Mouse (Mus musculus) retina, embryonic 14.5 days (tissue): Measurements from ENCODE around the gene Vegfb.

Source experiments
- DNase-seq: peaks from one replicate; pipeline ENCODE4 v3.0.0-alpha.2; 2015; ENCODE audit warnings: low spot score

Gene Vegfb

DNA sequence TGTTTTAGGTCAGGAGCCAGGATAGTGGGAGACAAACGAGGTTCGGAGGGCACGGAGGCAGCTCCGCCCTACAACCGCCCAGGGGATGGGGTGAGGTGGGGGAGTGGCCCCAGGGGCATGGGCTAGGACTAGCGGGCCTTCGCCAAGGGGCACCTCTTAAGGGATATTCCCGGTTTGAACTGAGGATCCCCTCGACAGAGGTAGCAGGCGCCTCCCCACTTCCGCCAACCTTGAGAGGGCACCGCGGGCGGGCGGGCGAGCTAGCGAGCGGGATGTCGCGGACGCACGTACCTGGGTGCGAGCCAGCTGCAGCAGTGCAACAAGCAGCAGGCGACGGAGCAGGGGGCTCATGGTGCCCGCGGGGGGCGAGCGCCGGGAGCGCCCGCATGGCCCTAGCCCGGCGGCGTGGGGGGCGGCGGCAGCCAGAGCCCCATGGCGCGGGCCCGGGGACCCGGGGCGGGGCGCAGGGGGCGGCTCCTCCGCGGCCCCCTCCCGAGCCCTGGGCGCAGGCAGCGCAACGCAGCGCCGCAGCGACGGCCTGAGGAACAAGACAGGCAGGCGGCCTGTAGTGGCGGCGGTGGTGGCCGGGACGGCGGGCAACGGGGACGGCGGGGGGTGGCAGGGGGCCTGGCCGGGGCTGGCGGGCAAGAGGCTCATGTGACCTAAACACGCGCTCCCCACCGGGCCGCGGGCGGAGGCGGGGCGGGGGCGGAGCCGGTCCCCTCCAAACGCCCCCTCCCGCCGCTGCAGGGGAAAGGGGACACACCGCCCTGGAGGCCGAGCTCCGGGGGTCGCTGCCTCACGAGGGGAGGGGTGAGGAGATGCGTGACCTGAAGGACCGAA, at the start of gene Vegfb:
Gene Vegfb (minus strand): TSS at position 591 of the 843 bp plus-strand sequence.
- peak; percentile 64 for DNase-seq

DNA sequence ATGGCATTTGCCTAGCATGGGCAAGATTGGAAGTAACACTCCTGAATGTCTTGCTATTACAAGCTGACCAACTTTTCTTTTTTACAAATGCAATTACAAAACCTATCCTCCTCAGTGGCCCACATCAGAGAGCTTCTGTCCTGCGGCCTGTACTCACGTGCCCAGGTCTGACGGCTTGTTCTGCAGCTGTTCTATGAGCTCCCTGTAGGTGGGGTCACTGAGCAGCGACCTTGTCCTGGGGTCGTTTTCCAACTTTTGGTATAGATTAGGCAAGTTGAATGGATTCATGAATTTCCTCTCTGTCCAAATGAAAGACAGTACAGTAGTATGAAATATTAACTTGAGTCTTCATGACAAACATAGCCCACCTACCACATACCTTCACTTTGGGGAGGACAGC, 46.6 kb upstream of the Vegfb start:
- no peak for DNase-seq

DNA sequence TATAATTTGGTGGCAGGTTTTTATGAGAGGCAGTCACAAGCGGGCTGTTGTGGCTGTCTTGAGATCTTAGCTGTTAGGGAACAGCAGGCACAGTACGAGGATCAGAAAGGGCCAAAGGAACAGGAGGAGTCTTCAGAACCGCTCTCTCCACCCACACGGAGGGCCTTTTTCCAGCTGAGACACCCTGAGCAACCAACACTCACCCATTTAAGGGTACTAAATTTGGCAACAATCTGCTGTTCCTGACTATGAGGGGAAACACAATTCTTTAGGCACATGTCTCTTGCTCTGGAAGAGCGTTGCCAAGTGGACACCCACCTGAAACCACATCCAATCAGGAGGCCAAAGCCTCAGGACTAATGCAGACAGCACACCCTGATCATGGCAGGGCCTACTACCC, 42.1 kb upstream of the Vegfb start:
- DNase-seq = no peak

DNA sequence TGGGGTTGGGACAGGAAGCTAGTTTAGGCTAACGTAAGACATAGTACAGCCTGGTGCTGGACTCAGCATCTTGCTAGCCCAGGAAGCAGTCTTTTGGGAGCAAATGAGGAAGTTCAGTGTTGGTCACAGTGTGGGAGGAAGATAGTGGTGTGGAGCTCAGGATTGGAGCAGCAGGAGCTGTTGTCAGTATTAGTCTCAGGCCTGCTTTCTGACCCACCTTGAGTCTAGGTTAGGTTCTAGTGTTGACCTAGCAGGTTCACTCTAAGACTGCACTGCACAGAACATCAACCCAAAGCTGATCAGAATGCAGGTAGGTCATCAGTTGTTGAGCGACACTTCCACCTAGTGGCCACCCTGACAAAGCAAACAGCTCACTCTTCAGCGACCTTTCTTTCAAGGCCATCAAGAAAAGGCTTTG, 32.8 kb upstream of the Vegfb start:
- peak; percentile 81 for DNase-seq

DNA sequence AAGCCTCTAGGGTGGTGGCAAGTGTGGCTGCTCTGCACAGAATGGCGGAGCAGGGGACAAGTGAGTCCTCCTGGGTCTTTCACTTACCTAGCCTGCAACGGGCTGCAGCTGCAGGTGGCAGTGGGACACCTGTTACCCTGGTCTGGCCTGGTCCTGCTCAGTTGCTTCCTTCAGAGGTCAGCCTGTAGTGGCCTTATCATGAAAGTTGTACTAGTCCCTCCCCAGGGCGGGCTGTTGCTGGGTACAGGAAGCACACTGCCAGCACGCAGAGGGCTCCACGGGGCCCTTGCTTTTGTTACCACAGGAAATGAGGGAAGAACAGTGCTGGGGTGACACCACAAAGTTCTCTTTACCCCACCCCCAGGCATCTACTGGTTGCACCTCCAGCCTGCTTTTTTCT, 31.7 kb upstream of the Vegfb start, which contains the start of gene Fermt3:
Gene Fermt3 (minus strand): TSS at position 279 of the 400 bp plus-strand sequence.
- DNase-seq = no peak

DNA sequence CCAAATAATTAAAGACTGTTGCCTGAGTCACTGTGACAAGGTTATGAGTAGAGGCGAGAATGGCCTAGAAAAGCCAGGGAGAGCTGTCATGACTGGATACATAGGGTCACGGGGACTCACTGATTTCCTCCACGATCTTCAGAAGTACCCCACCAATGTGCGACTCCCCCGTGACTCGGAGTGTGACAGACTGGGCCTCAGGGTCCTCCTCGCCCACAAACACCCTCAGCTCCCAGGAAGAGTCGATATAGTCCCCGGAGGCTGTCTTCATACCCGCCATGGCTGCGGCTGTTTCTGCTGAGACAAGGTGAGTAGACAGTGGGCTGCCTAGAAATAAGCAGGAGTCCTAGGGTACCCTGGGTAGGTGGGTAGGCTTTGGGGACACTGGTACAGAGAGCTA, 31.1 kb upstream of the Vegfb start:
- no peak for DNase-seq

DNA sequence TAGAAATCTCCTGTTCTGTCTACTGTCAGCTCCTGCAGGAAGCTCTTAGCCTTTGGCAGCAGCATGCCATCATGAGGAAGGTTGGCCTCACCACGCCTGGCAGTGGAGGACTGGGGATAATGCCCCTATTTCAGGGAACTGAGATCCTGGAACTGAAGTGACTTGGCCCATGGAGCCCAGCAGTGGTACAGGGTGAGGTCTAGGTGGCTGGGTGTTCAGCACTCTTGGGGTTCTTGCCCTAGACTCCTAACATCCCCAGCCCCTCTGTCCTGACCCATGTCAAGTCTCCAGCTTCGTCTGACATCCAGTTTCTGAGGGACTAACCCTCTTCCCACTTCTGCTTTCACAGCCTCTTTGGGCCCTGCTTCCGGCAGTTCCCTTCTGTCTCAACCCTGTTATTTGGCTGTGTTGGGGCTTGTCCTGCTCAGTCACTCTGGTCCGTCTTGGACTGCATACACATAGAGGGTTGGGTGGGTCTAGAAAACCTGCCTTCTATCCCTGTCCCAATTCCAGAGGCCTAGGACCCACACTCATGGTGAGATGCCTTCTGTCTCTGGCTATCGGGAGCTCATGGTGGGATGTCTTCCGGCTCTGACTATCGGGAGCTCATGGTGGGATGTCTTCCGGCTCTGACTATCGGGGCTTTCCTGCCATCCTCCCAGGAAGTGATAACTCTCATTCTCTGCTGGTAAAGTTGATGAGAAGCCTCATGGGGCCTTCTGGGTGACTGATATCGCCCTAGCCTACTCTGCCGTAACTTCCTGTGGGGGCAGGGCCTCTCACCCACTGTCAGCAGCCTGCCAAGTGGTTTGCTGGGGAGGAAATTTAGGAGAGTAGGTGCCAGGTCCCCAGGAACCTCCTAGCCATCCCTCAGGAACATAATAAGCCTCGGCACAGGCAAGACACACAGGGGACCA, 30.3 kb upstream of the Vegfb start:
- no peak for DNase-seq

DNA sequence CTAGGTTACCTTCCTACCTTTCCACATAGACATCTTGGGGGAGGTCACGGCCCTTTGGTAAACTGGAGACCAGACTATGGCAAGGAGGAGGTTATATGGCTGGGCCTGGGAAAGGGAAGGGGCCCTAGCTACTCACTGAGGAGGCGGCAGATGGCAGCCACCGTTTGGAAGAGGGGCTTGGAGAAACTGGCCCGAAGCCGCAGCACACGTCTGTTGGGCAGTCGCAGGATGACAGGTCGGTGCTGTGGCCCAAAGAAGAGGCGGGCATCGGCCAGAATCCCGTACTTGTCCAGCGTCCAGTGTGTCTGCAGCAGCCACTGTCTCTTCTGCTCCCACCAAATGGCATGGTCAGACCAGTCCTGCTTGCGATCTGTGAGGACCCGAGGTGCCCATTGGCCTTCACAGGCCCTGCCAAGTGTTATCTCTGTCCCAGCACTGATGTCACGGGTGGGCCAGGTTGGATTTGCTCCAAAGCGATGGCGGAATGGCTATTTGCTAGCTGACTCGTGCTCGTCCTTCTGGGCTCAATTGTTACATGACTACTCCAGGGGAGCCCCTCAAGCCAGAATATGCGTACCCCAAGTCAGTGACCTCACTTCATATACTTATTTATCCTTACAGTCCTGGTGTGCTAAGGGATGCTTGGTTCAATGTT, 27.2 kb upstream of the Vegfb start:
- DNase-seq = no peak

DNA sequence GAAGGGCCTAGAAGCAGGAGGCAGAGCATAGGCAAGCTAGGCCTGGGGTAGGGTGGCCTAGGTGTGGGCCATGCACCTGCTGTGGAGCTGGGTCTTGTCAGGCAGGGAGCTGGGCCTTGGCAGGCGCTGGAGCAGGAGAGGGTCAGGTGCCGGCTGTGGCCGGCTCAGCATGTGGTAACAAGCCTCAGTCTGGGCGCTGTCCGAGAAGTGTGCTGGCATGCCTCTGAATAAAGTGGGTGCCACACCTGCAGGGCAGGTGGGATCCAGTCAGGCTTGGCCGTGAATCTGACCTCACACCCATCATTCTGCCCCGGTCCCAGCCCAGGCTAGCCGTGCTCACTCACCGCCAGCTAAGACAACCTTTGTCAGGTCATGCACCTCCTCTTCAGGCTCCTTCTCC, 26.5 kb upstream of the Vegfb start:
- no peak for DNase-seq

DNA sequence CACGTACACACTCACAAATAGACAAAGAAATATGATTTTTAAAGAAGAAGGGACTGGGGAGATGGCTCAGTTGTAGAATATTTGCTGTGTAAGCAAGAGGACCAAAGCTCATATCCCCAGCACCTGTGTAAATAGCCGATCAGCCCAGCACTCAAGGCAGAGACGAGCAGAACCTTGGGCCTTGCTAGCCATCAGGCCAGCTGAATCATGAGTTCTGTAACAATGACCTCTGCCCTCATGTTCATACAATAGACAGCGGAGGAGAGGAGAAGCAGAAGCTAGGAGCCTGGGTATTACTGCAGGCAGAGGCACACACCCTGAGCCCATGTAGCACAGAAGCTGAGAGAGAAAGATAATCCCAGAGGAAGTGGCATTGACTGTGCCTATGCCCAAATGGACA, 25.0 kb upstream of the Vegfb start:
- DNase-seq = no peak

DNA sequence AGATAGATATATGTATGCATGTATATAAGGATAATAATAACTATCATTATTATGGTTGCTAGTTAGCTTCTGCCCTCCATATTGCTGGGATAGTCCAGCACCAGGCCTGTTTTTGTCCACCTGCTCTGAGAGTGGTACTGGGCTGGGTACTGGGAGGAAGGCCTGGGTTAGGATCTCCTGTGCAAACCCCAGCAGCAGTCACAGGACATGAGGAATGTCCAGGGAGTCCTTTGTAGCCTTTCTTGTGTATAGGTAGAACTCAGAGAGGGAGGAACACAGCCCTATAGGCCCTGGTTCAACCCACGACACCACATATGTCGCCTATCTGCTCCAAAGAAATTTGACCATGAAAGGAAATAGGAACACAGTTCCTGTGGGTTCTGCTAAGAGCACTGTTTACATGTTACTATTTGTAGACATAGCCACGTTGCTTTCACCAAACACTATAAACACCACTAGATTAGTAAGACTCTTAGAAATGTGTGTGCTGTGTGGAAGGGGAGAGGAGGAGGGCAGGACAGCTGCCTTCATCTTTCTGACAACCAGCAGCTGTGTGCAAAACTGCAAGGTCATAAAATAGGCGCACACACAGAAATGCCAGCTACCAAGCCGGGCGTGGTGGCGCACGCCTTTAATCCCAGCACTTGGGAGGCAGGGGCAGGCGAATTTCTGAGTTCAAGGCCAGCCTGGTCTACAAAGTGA, 19.6 kb upstream of the Vegfb start:
- DNase-seq = no peak

DNA sequence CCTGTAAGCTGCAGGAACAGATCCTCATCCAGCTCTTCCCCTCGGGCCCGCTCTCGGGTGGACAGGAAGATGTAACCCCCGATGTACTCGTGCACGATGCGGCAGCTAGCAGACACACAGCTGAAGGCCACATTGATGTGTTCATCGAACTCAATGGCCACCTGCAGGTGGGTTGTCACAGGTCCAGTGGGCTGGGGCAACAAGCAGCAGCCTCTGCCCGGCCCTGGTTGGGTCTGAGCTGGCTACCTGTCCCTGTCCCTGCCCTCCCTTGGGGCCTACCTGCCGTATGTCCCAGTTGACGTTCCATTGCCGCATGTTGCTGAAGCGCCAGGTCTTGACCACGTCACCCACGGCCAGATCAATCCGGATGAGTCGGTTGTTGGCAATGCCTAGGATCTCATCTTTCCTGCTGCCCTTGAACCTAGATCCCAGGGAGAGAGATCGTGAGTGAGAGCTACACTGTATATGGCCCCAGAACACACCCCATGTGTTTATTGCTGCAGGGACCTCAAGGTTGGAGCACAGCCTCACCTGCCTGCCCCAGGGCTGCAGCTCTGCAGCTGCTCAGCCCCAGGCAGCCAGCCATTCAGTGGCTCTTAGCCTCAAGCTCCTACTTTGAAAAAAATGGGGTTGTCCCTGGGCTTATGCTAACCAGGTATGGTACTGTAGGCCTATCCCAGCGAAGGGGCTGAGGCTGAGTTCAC, 12.1 kb upstream of the Vegfb start:
- DNase-seq = no peak

DNA sequence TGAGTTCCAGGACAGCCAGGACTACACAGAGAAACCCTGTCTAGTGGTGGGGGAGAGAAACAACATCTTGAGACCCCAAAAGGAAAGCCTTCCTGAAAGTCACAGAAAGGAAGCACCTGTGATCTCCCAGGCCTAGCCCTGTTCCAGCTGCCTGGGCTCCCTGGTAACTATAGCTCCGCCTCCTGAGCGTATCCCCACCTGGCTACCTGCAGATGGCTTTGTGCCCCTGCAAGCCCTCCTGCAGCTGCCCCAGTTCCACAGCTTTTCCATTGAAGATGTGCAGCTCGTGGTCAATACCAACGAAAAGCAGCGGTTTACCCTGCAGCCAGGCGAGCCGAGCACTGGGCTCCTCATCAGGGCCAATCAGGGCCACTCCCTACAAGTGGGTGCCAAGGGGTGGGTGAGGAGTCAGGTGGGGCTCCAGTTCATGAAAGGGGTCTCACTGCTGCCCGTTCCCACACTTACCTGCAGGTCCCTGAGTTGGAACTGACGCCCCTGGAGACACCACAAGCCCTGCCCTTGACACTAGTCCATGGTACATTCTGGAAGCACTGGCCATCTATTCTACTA, 10.4 kb upstream of the Vegfb start:
- DNase-seq = no peak

DNA sequence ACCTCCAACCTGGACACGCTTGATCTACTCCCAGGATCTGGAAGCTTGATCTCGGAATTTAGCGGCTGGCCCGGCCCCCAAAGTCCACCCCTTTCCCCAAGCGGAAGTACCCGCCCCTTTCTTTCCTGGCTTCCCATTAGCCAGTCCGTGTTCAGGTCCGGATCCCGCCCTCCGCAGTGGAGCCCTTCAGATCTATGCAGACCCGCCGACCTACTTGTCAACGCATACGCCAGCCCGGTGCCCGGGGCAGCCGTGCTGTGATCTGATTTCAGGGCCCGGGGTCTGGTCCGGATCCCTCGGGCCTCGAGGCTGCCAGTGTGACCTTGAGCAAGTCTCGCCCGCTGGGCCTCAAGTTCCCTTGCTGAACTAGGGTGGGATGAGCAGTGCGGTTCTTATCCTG, 8.6 kb upstream of the Vegfb start, which contains the start of the genes Nudt22 and Trpt1:
Gene Nudt22 (minus strand): TSS at position 112 of the 400 bp plus-strand sequence.
Gene Trpt1 (plus strand): TSS at position 126 of the 400 bp plus-strand sequence.
- peak; percentile 88 for DNase-seq

DNA sequence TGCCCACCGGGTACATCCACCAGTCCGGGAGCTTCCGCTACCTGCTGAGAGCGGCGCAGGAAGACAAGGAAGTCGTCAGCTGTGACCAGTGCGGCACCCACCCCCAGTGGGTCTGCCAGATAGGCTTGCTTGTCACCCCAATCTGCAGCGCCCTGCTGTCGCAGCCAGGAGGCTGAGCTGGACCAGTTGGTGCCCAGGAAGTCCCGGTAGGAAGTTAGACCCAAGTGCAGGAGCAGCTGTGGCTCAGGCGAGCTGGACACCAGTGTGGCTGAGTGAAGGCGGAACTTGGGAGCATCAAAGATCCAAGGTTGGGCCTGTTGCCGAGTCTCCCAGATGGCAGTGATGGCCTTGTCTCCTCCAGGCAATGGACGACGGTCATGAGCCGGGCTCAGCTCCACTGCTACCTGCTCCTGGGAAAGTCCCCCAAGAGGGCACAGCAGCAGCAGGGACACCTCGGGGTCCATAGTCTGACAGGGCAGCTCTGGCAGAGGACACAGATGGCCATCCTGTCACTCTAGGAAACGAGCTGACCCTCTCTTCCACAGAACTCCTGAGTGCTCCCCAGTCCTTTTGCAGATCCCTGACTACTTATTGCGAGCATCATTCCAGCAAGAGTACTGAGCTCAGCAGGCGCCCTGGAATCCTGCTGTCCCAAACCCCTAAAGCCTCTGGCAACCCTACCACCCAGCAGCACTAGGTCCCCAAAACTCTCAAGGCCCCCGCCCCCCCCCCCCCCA, 8.0 kb upstream of the Vegfb start:
- no peak for DNase-seq

DNA sequence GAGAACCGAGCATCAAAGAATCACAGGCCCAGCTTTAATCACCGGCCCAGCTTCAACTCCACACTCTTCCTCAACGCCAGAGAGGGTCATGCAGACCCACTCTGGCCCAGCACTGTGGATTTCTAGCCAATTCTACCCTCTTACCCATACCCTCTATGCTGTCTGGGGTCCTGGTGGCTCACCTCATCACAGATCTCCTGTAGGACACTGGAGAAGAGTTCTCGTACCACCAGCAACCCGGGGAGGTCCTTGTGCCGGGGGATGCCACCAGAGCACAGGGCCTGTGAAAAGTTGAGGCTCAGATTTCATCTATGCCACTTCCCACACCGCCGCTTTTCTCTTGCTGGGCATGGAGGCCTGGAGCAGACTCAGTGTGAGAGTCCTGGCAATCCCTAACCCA, 7.0 kb upstream of the Vegfb start:
- DNase-seq = no peak

DNA sequence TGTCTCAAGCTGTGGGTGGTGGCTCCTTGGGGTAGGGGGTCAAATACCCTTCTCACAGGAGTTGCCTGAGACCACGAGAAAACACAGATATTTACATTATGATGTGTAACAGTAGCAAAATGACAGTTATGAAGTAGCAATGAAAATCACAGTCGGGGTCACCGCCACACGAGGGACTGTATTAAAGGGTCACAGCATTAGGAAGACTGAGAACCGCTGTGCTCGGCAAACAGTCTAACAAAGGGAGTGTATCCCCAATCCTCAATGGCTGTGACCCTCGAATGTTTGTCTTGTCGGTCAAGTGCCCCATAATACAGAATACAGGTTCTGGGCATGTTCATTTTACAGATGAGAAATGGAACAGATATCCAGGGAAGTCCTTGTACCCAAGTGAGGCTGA, 6.6 kb upstream of the Vegfb start:
- DNase-seq = no peak

DNA sequence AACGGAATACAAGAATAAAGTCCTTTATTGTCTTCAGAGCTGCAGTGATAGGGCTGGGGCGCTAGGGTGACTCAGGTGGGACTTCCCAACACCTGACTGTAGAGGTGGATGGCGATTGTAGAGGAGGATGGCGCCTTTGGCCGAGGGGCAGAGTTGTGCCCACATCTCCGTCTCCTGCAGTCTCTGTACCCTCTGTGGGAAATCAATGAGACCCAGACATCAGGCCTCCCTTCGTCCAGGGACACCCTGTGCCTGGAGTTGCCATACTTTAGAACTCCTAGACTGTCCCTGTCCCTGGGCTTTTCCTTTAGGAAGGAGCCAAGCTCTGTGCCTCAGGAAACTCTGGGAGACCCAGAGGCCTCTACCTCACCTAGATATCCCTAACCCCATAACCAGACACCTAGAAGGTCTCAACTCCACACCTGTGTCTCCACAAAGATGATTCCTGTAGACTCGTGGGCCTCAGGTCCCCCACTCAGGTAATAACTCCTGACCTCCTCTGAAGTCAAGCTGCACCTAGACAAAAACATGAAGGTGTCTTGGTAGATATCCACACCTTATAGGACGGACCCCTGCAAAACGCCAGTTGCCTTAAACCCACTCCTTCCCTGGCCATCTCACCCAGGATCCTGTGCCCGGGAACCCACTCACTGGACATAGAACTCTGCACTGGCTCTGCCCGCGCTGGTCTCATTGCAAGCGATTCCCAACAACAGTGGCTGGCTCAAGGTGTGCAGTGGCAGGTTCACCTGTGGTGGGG, 5.7 kb upstream of the Vegfb start:
- DNase-seq = no peak
